In genomic region chr6:97488280-97488679, GRCm38 (mm10) we compare ENCODE assay signal across 8 mouse cellular contexts.
DNase-seq lines count a peak whose midpoint lies in the region; ATAC-seq and TF ChIP-seq lines count a peak whose summit lies in the region.

No protein-coding gene starts in this region.

- peak in 1 of 2 experiments; percentile 15 for DNase-seq in cerebellum, adult 2 months
- DNase-seq in liver, postnatal 0 days, result no peak
- DNase-seq in liver, embryonic 11.5 days (ENCODE audit: low spot score), result no peak
- peak; percentile 31 for DNase-seq in hindbrain, postnatal 0 days (ENCODE audit: low spot score)
- no peak for DNase-seq in gastrocnemius, postnatal 25 days

- 0 out of 2 replicates have a peak overlapping the region, but pooled peaks have one; percentile 81 for H3K4me2 ChIP-seq in liver, postnatal 0 days (ENCODE audit: low read depth, low read length)
- no peak overlapping the region; the same call in 1 of the 2 replicates for H3K4me2 ChIP-seq in liver, embryonic 11.5 days
- peak overlapping the region; percentile 97 for H3K4me2 ChIP-seq in hindbrain, postnatal 0 days (ENCODE audit: low read depth, low read length)

- no peaks in the 10 kb centered on the region for H3K36me3 ChIP-seq in liver, postnatal 0 days (replicated peaks; ENCODE audit: insufficient read depth, low read length)
- no peaks in the 10 kb centered on the region for H3K36me3 ChIP-seq in liver, embryonic 11.5 days (ENCODE audit: control insufficient read depth, insufficient read depth, low read length)
- H3K36me3 ChIP-seq in hindbrain, postnatal 0 days (ENCODE audit: insufficient read depth, low read length), result no peaks in the 10 kb centered on the region
- no peaks in the 10 kb centered on the region for H3K36me3 ChIP-seq in small intestine, adult 2 months (ENCODE audit: control insufficient read depth, insufficient read depth, low read length)

- TF ChIP-seq CTCF in cerebellum, adult 2 months (IDR thresholded peaks at IDR 0.05; ENCODE audit: borderline replicate concordance, insufficient read depth, low read depth, low read length), result no peak
- no peak for TF ChIP-seq CTCF in liver, postnatal 0 days (IDR thresholded peaks at IDR 0.05; ENCODE audit: low read depth)
- no peak for TF ChIP-seq CTCF in hindbrain, postnatal 0 days (IDR thresholded peaks at IDR 0.05; ENCODE audit: low read depth)
- no peak for TF ChIP-seq CTCF in small intestine, adult 2 months (IDR thresholded peaks at IDR 0.05; ENCODE audit: extremely low read depth, insufficient read length, insufficient replicate concordance, low read depth, low read length)

- no peak for ATAC-seq in cerebellum, adult (ENCODE audit: insufficient number of reproducible peaks, low FRiP score, low TSS enrichment)
- no peak for ATAC-seq in liver, postnatal 0 days
- ATAC-seq in liver, embryonic 11.5 days (replicated peaks; ENCODE audit: low FRiP score), result no peak
- no peak for ATAC-seq in hindbrain, postnatal 0 days
- no peak for ATAC-seq in CD4-positive, CD25-positive, alpha-beta regulatory T cell, adult 4 months

- H3K4me1 ChIP-seq in cerebellum, adult 2 months (ENCODE audit: control insufficient read depth, insufficient read depth, low read length), result peaks cover 5% of the 10 kb centered on the region
- peaks cover 9% of the 10 kb centered on the region; the same call in 1 of the 2 replicates for H3K4me1 ChIP-seq in liver, postnatal 0 days (ENCODE audit: insufficient read depth)
- no peaks in the 10 kb centered on the region; the same call in 1 of the 2 replicates for H3K4me1 ChIP-seq in liver, embryonic 11.5 days (replicated peaks; ENCODE audit: control insufficient read depth, insufficient read depth, low read length)
- peaks cover 18% of the 10 kb centered on the region for H3K4me1 ChIP-seq in hindbrain, postnatal 0 days (ENCODE audit: insufficient read depth, low read length)
- H3K4me1 ChIP-seq in small intestine, adult 2 months (ENCODE audit: control insufficient read depth, insufficient read depth, insufficient read length, low read length), result peaks cover 10% of the 10 kb centered on the region

- H3K27ac ChIP-seq in cerebellum, adult 2 months (ENCODE audit: insufficient read depth, low read length), result no peak overlapping the region
- no peak overlapping the region; the same call in 1 of the 2 replicates for H3K27ac ChIP-seq in liver, postnatal 0 days (ENCODE audit: low read depth)
- H3K27ac ChIP-seq in liver, embryonic 11.5 days (ENCODE audit: low read depth, low read length), result no peak overlapping the region
- no peak overlapping the region; the same call in 1 of the 2 replicates for H3K27ac ChIP-seq in hindbrain, postnatal 0 days
- H3K27ac ChIP-seq in small intestine, adult 2 months (ENCODE audit: insufficient read depth, low read depth, low read length), result peak overlapping the region; percentile 30; the same call in 1 of the 2 replicates

- H3K9me3 ChIP-seq in liver, postnatal 0 days (ENCODE audit: low read length), result no peaks in the 10 kb centered on the region
- H3K9me3 ChIP-seq in liver, embryonic 11.5 days (ENCODE audit: control insufficient read depth, low read length), result no peaks in the 10 kb centered on the region
- no peaks in the 10 kb centered on the region for H3K9me3 ChIP-seq in hindbrain, postnatal 0 days (ENCODE audit: low read length)

- H3K9ac ChIP-seq in liver, postnatal 0 days (replicated peaks), result no peak overlapping the region
- no peak overlapping the region for H3K9ac ChIP-seq in liver, embryonic 11.5 days (ENCODE audit: low read depth, low read length)
- no peak overlapping the region; the same call in 1 of the 2 replicates for H3K9ac ChIP-seq in hindbrain, postnatal 0 days (replicated peaks; ENCODE audit: low read length)

- no peak for TF ChIP-seq POLR2A in cerebellum, adult 2 months (IDR thresholded peaks at IDR 0.05; ENCODE audit: borderline replicate concordance, insufficient read depth, low read length)
- TF ChIP-seq POLR2A in small intestine, adult 2 months (IDR thresholded peaks at IDR 0.05; ENCODE audit: low read depth, low read length), result no peak

- TF ChIP-seq EP300 in liver, postnatal 0 days (IDR thresholded peaks at IDR 0.05; ENCODE audit: low read depth), result no peak

- WGBS in cerebellum, adult 2 months, result 8% methylated on average over 8 of the region's 8 CpGs
- 32% methylated on average over 8 of the region's 8 CpGs for WGBS in liver, postnatal 0 days (ENCODE audit: insufficient replicate concordance)
- 35% methylated on average over 8 of the region's 8 CpGs for WGBS in liver, embryonic 11.5 days
- WGBS in hindbrain, postnatal 0 days, result 20% methylated on average over 8 of the region's 8 CpGs
- 30% methylated on average over 8 of the region's 8 CpGs for WGBS in small intestine, adult 2 months

- H3K4me3 ChIP-seq in cerebellum, adult 2 months (replicated peaks; ENCODE audit: insufficient read depth, low read depth, low read length), result peak overlapping the region; percentile 69
- H3K4me3 ChIP-seq in liver, postnatal 0 days (ENCODE audit: low read depth, low read length), result peak overlapping the region; percentile 49; the same call in 1 of the 2 replicates
- no peak overlapping the region for H3K4me3 ChIP-seq in liver, embryonic 11.5 days (ENCODE audit: low read depth, low read length)
- H3K4me3 ChIP-seq in hindbrain, postnatal 0 days (ENCODE audit: low read length), result peak overlapping the region; percentile 53
- H3K4me3 ChIP-seq in small intestine, adult 2 months (ENCODE audit: low read depth, low read length), result 0 out of 2 replicates have a peak overlapping the region, but pooled peaks have one; percentile 24

- no peaks in the 10 kb centered on the region for H3K27me3 ChIP-seq in cerebellum, adult 2 months (ENCODE audit: control insufficient read depth, insufficient read depth, low read length)
- peaks cover 23% of the 10 kb centered on the region for H3K27me3 ChIP-seq in liver, postnatal 0 days (ENCODE audit: insufficient read depth, low read length)
- peaks cover 32% of the 10 kb centered on the region for H3K27me3 ChIP-seq in liver, embryonic 11.5 days (replicated peaks; ENCODE audit: control insufficient read depth, insufficient read depth, low read length)
- no peaks in the 10 kb centered on the region for H3K27me3 ChIP-seq in hindbrain, postnatal 0 days (ENCODE audit: insufficient read depth, low read length)
- no peaks in the 10 kb centered on the region for H3K27me3 ChIP-seq in small intestine, adult 2 months (ENCODE audit: control insufficient read depth, insufficient read depth, low read length)
